Mouse (Mus musculus): ENCODE measurements around the gene Rpl27. TPM values are rescaled to one million over a fixed set of nuclear protein-coding genes. Genes with fewer than 3 reads are reported as not detected.
A peak's percentile ranks its signal among the peaks of the same experiment; 100 is the strongest.
"Not testable (repeated sequence)": the region's sequence is repeated elsewhere in the genome, so short reads cannot be mapped to it uniquely, and the experiment has no call there.

Gene Rpl27
- polyA plus RNA-seq, 1 experiment from 2014 or later = 579 TPM

GRCm38 (mm10) chr11:101468731-101469130 lies 26.6 kb downstream of the Rpl27 start:
- peak overlapping the region; percentile 100 for H3K4me2 ChIP-seq
- DNase-seq (ENCODE audit: low spot score) (no peak), ATAC-seq (replicated peaks; ENCODE audit: low FRiP score) (no peak)
- H3K4me1 ChIP-seq (replicated peaks; ENCODE audit: control insufficient read depth, insufficient read depth, low read length) = peaks cover 36% of the 10 kb centered on the region
- WGBS = 6% methylated on average over 13 of the region's 13 CpGs
- 0 out of 2 replicates have a peak, but pooled peaks cover under 1% of the 10 kb centered on the region for H3K36me3 ChIP-seq (ENCODE audit: control insufficient read depth, insufficient read depth, low read length)
- 0 out of 2 replicates have a peak, but pooled peaks cover 2% of the 10 kb centered on the region for H3K27me3 ChIP-seq (replicated peaks; ENCODE audit: control insufficient read depth, insufficient read depth, low read length)
- H3K9ac ChIP-seq (ENCODE audit: low read depth, low read length) = peak overlapping the region; percentile 65
- no peak overlapping the region for H3K27ac ChIP-seq (ENCODE audit: low read depth, low read length)
- H3K9me3 ChIP-seq (ENCODE audit: control insufficient read depth, low read length) = no peaks in the 10 kb centered on the region
- H3K4me3 ChIP-seq (ENCODE audit: low read depth, low read length) = peak overlapping the region; percentile 66

DNA sequence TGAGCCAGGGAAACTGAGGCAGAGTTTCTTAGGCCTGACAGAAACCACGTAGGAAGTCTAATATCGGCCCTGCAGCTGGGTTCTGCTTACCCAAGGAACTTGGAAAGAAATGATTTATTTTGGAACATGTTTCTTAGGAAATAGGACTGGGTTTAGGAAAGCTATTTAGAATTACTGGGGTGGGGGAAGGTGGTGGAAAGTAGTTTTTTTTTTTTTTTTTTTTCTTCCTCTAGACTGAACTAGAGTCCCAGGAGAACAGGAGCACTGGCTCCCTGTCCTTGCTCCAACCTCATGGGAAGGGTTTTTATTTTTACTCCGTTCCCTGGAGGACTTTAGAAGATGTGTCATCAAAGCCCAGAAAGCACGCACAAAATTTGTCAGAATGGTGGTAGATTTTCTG lies 27.1 kb downstream of the Rpl27 start:
- 61% methylated on average over 4 of the region's 4 CpGs for WGBS
- H3K27ac ChIP-seq (ENCODE audit: low read depth, low read length) = no peak overlapping the region
- H3K27me3 ChIP-seq (replicated peaks; ENCODE audit: control insufficient read depth, insufficient read depth, low read length) = 0 out of 2 replicates have a peak, but pooled peaks cover 2% of the 10 kb centered on the region
- ATAC-seq (replicated peaks; ENCODE audit: low FRiP score) (no peak), DNase-seq (ENCODE audit: low spot score) (no peak)
- H3K4me3 ChIP-seq (ENCODE audit: low read depth, low read length) = peak overlapping the region; percentile 66
- peaks cover 32% of the 10 kb centered on the region for H3K4me1 ChIP-seq (replicated peaks; ENCODE audit: control insufficient read depth, insufficient read depth, low read length)
- no peak overlapping the region for H3K9ac ChIP-seq (ENCODE audit: low read depth, low read length)
- H3K9me3 ChIP-seq (ENCODE audit: control insufficient read depth, low read length) = no peaks in the 10 kb centered on the region
- H3K4me2 ChIP-seq = peak overlapping the region; percentile 100
- no peaks in the 10 kb centered on the region for H3K36me3 ChIP-seq (ENCODE audit: control insufficient read depth, insufficient read depth, low read length)

- no peaks in the 10 kb centered on the region for H3K36me3 ChIP-seq (ENCODE audit: control insufficient read depth, insufficient read depth, low read length)
- H3K27ac ChIP-seq (ENCODE audit: low read depth, low read length) = no peak overlapping the region
- no peaks in the 10 kb centered on the region for H3K9me3 ChIP-seq (ENCODE audit: control insufficient read depth, low read length)
- H3K4me3 ChIP-seq (ENCODE audit: low read depth, low read length) = no peak overlapping the region
- DNase-seq (ENCODE audit: low spot score) (no peak), ATAC-seq (replicated peaks; ENCODE audit: low FRiP score) (no peak)
- peaks cover 21% of the 10 kb centered on the region for H3K4me1 ChIP-seq (replicated peaks; ENCODE audit: control insufficient read depth, insufficient read depth, low read length)
- no peak overlapping the region for H3K4me2 ChIP-seq
- no peak overlapping the region for H3K9ac ChIP-seq (ENCODE audit: low read depth, low read length)
- 0 out of 2 replicates have a peak, but pooled peaks cover 2% of the 10 kb centered on the region for H3K27me3 ChIP-seq (replicated peaks; ENCODE audit: control insufficient read depth, insufficient read depth, low read length)
- 62% methylated on average over 7 of the region's 7 CpGs for WGBS
Measured at GRCm38 (mm10) chr11:101470206-101470605, 28.1 kb downstream of the Rpl27 start.

DNA sequence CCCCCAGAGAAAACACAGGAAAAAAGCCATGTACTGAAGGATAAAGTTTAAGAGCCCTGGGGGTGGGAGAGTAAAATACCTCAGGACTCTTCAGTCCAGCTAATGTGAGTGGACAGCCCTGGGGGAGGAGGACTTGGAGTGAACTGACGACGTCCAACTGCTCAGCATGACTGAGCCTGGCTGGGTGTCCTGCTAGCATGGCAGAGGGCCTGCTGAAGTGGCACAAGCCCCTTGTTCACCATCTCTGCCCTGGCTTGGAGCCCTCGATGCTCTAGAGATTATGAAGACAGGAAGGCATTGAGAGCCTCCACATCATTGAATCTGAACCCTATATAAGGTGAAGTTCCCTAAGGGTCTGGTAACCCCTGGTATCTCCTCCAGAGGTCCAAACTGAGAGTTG lies 29.8 kb downstream of the Rpl27 start:
- 0 out of 2 replicates have a peak, but pooled peaks cover 2% of the 10 kb centered on the region for H3K27me3 ChIP-seq (replicated peaks; ENCODE audit: control insufficient read depth, insufficient read depth, low read length)
- peaks cover 6% of the 10 kb centered on the region; the same call in 1 of the 2 replicates for H3K4me1 ChIP-seq (replicated peaks; ENCODE audit: control insufficient read depth, insufficient read depth, low read length)
- H3K36me3 ChIP-seq (ENCODE audit: control insufficient read depth, insufficient read depth, low read length) = no peaks in the 10 kb centered on the region
- DNase-seq (ENCODE audit: low spot score) (no peak), ATAC-seq (replicated peaks; ENCODE audit: low FRiP score) (no peak)
- WGBS = 78% methylated on average over 3 of the region's 3 CpGs
- no peak overlapping the region for H3K27ac ChIP-seq (ENCODE audit: low read depth, low read length)
- H3K9me3 ChIP-seq (ENCODE audit: control insufficient read depth, low read length) = no peaks in the 10 kb centered on the region
- H3K4me2 ChIP-seq = no peak overlapping the region
- no peak overlapping the region for H3K4me3 ChIP-seq (ENCODE audit: low read depth, low read length)
- no peak overlapping the region for H3K9ac ChIP-seq (ENCODE audit: low read depth, low read length)

DNA sequence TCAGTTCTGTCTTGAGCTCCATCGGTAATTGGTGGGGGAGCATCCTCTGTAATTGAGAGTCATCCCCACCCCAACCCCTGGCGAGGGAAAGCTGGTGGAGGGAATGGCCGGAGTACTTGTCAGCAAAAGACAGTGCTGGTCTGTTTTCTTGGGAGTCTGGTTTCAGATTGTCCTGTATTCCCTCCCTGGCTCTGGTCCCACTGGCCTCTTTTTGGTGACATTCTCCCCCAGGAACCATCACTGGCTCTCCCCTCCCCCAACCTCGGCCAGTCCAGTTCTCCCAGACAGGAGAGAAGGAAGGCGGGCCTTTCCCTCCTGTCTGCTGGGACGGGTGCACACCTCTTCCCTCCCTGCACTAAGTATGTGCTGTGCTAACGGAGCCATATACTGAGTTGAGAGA lies 30.2 kb downstream of the Rpl27 start:
- H3K27me3 ChIP-seq (replicated peaks; ENCODE audit: control insufficient read depth, insufficient read depth, low read length) = 0 out of 2 replicates have a peak, but pooled peaks cover 2% of the 10 kb centered on the region
- 58% methylated on average over 7 of the region's 7 CpGs for WGBS

DNA sequence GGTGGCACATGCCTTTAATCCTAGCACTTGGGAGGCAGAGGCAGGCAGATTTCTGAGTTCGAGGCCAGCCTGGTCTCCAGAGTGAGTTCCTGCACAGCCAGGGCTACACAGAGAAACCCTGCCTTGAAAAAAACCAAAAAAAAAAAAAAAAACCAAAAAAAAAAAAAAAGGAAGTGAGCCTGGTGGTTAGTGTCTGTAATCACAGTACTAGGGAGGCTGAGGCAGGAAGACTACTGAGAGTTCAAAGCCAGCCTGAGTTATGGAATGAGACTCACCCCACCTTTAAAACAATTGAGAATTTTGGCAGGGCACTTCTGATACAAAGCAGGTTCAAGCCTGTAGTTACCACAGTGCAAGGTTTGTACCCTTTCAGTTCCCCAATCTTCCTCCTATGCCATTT lies 31.6 kb downstream of the Rpl27 start:
- not testable (repeated sequence) for H3K27me3 ChIP-seq (replicated peaks; ENCODE audit: control insufficient read depth, insufficient read depth, low read length); H3K27ac ChIP-seq (ENCODE audit: low read depth, low read length); H3K36me3 ChIP-seq (ENCODE audit: control insufficient read depth, insufficient read depth, low read length); H3K9me3 ChIP-seq (ENCODE audit: control insufficient read depth, low read length); H3K9ac ChIP-seq (ENCODE audit: low read depth, low read length); H3K4me1 ChIP-seq (replicated peaks; ENCODE audit: control insufficient read depth, insufficient read depth, low read length); H3K4me3 ChIP-seq (ENCODE audit: low read depth, low read length); DNase-seq (ENCODE audit: low spot score); ATAC-seq (replicated peaks; ENCODE audit: low FRiP score); H3K4me2 ChIP-seq
- WGBS = 70% methylated on average over 1 of the region's 1 CpGs

More for the DNA sequence above, 30.2 kb downstream of the Rpl27 start:
- Histone ChIP-seq H3K4me3 (ENCODE audit: low read depth, low read length) (no peak overlapping the region), H3K9ac (ENCODE audit: low read depth, low read length) (no peak overlapping the region), H3K36me3 (ENCODE audit: control insufficient read depth, insufficient read depth, low read length) (no peaks in the 10 kb centered on the region), H3K27ac (ENCODE audit: low read depth, low read length) (no peak overlapping the region), H3K9me3 (ENCODE audit: control insufficient read depth, low read length) (no peaks in the 10 kb centered on the region), H3K4me1 (replicated peaks; ENCODE audit: control insufficient read depth, insufficient read depth, low read length) (peaks cover 6% of the 10 kb centered on the region; the same call in 1 of the 2 replicates), H3K4me2 (no peak overlapping the region)
- DNase-seq (ENCODE audit: low spot score) (no peak), ATAC-seq (replicated peaks; ENCODE audit: low FRiP score) (no peak)

GRCm38 (mm10) chr11:101474298-101474697 lies 32.2 kb downstream of the Rpl27 start:
- no peak overlapping the region for H3K4me3 ChIP-seq (ENCODE audit: low read depth, low read length)
- no peak overlapping the region for H3K27ac ChIP-seq (ENCODE audit: low read depth, low read length)
- DNase-seq (ENCODE audit: low spot score) (no peak), ATAC-seq (replicated peaks; ENCODE audit: low FRiP score) (no peak)
- H3K27me3 ChIP-seq (replicated peaks; ENCODE audit: control insufficient read depth, insufficient read depth, low read length) = 0 out of 2 replicates have a peak, but pooled peaks cover 2% of the 10 kb centered on the region
- peaks cover 5% of the 10 kb centered on the region for H3K4me1 ChIP-seq (replicated peaks; ENCODE audit: control insufficient read depth, insufficient read depth, low read length)
- H3K9ac ChIP-seq (ENCODE audit: low read depth, low read length) = no peak overlapping the region
- no peaks in the 10 kb centered on the region for H3K9me3 ChIP-seq (ENCODE audit: control insufficient read depth, low read length)
- H3K4me2 ChIP-seq = no peak overlapping the region
- 75% methylated on average over 5 of the region's 5 CpGs for WGBS
- no peaks in the 10 kb centered on the region for H3K36me3 ChIP-seq (ENCODE audit: control insufficient read depth, insufficient read depth, low read length)

DNA sequence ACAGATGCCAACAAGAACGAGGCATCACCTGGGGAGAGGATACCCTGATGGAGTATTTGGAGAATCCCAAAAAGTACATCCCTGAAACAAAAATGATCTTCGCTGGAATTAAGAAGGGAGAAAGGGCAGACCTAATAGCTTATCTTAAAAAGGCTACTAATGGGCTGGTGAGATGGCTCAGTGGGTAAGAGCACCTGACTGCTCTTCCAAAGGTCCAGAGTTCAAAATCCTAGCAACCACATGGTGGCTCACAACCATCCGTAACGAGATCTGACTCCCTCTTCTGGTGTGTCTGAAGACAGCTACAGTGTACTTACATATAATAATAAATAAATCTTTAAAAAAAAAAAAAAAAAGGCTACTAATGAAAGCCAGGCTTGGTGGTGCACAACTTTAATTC lies 34.3 kb downstream of the Rpl27 start:
- not testable (repeated sequence) for H3K36me3 ChIP-seq (ENCODE audit: control insufficient read depth, insufficient read depth, low read length); H3K4me1 ChIP-seq (replicated peaks; ENCODE audit: control insufficient read depth, insufficient read depth, low read length); H3K4me2 ChIP-seq; DNase-seq (ENCODE audit: low spot score); H3K27me3 ChIP-seq (replicated peaks; ENCODE audit: control insufficient read depth, insufficient read depth, low read length); H3K27ac ChIP-seq (ENCODE audit: low read depth, low read length); ATAC-seq (replicated peaks; ENCODE audit: low FRiP score); H3K9me3 ChIP-seq (ENCODE audit: control insufficient read depth, low read length); H3K4me3 ChIP-seq (ENCODE audit: low read depth, low read length); H3K9ac ChIP-seq (ENCODE audit: low read depth, low read length)
- WGBS = 85% methylated on average over 4 of the region's 4 CpGs

DNA sequence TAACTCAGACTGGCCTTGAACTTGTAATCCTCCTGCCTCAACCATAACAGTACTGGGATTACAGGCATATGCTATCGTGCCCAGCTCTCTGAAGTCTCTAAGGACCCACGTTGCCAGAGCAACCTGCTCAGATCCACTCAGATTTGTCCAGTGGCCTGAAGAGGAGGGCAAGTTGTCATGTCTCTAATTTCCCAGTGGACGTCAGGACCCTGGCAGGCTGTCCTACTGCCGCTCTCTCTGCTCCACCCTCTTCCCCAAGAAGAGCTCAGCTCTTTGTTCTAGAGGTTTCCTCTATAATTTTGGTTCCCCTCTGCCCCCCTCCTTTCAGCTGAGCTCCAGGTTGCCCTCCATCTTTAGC lies 35.1 kb downstream of the Rpl27 start:
- Histone ChIP-seq H3K4me3 (ENCODE audit: low read depth, low read length) (no peak overlapping the region), H3K9me3 (ENCODE audit: control insufficient read depth, low read length) (no peaks in the 10 kb centered on the region), H3K9ac (ENCODE audit: low read depth, low read length) (no peak overlapping the region), H3K4me1 (replicated peaks; ENCODE audit: control insufficient read depth, insufficient read depth, low read length) (peaks cover 8% of the 10 kb centered on the region), H3K27ac (ENCODE audit: low read depth, low read length) (no peak overlapping the region), H3K4me2 (no peak overlapping the region), H3K36me3 (ENCODE audit: control insufficient read depth, insufficient read depth, low read length) (no peaks in the 10 kb centered on the region), H3K27me3 (replicated peaks; ENCODE audit: control insufficient read depth, insufficient read depth, low read length) (0 out of 2 replicates have a peak, but pooled peaks cover 2% of the 10 kb centered on the region)
- 58% methylated on average over 4 of the region's 4 CpGs for WGBS
- ATAC-seq (replicated peaks; ENCODE audit: low FRiP score) (no peak), DNase-seq (ENCODE audit: low spot score) (no peak)

Data from liver, embryonic 11.5 days (tissue).